Mouse (Mus musculus) lung, postnatal 10 days (tissue): ENCODE data around the gene Comtd1.
A peak's percentile ranks its signal among the peaks of the same experiment; 100 is the strongest.

Source experiments
- DNase-seq: peaks from one replicate; pipeline ENCODE4 v3.0.0; 2021

The Comtd1 gene

DNA sequence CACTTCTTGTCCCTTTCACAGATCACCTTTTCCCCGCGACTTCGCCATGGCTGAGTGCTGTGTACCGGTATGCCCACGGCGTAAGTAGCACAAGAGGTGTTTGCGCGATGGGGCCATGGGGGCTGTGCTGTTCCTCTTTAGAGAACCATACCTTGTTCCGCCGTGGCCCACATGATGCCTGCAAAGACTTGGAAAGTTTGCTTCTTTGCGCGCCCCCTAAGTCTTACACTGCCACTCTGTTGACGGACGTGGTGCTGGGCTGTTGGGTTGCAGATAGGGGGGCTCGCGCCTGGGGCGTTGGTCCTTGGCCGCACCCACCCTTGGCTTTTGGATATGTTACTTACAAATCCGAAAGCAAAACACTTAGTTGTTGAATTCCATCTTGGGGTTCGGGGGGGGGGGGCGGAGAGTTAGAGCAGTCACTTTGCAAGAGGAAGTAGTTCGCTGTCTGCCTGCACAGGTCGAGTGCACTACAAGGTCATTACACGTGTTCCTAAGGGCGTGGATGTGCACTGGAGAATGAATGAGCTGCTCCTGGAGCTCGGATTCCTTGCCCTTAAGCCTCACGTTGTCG is 16.9 kb downstream of the Comtd1 start:
- DNase-seq: no peak

DNA sequence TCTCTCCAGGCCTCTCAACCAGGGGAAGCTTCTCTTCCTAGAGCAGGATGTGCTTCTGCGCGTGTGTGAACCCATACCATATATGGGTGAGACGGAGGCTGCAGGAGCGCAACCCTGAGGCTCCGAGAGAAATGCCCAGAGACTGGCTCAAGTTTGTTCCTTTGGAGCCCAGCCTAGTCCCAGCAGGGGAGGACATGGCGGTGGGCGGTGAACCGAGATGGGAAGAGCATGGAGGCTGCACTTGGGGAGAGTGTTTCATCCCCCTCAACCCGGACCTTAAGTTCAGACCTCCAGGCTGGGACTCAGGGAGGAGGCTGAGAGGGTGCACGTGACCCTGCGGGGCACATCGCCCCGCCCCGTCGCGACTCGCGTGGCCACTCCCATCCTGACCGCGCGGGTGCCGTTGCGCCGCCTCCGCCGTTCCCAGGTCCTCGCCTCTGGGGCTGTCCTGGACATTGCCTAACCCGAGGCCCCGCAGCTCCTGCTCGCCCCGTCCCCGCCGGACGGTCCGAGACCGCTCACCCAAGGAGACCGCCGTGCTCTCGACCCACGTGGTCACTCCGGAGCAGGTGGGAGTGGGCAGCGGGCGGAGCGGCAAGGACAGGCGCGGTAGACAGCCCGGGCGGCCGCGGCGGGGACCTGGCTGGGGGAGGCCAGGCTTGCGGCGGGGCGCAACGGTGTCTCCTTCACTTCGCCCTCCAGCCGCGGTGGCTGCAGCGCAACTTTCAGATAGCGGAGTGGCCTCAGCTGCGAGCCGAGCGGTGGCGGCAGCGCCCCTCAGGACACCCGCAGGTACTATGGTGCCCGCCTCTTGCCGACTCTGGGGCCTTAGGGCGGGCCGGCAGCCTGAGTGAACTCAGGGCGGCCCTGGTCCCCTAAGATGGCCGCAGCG is 17.7 kb downstream of the Comtd1 start:
- DNase-seq: peak; percentile 98

DNA sequence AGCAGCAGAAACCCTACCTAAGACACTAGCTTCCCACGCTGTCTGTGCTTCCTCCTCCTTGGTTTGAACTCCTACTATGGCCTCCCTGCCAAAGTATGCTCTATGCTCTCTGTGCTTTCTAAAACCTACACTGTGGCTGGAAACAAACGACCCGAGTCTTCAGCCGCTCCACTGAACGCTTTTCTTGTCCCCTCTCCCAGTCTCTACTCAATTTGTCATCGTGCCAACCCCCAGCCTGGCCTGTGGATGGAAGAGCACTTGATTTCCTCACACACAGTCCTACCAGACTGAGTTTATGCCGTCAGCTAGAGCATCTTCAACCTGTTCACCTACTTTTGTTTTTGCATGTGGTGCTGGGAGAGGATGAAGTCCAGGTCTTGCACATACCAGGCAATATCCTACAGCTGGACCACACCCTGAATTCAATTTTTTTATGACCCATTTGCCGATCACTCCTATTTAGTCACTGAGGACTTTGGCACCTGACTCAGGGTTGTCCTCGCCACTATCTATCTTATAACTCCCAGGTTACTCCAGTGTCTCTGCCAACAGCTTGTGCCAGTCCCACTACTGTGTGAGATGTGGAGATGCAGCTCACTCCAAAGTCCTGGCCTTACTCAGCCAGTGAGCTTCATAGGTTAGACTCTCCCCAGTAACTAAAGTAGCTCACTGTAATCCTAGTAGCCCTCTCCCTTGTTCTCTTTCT is 22.8 kb downstream of the Comtd1 start:
- DNase-seq: peak; percentile 62

DNA sequence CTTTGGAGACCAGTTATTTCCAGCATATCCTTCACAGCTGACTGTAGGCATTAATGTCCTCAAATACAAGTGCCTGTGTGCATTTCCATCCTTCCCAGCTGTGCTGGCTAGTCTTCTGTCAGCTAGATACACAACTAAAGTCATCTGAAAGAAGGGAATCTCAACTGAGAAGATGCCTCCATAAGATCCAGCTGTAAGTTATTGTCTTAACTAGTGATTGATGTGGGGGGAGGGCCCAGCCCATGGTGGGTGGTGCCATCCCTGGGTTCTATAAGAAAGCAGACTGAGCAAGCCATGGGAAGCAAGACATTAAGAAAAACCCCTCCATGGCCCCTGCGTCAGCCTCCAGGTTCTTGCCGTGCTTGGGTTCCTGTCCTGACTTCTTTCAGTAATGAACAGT is 23.8 kb downstream of the Comtd1 start, which contains the start of gene Vdac2:
Gene Vdac2 (plus strand): TSS at position 301 of the 400 bp plus-strand sequence.
- no peak for DNase-seq

DNA sequence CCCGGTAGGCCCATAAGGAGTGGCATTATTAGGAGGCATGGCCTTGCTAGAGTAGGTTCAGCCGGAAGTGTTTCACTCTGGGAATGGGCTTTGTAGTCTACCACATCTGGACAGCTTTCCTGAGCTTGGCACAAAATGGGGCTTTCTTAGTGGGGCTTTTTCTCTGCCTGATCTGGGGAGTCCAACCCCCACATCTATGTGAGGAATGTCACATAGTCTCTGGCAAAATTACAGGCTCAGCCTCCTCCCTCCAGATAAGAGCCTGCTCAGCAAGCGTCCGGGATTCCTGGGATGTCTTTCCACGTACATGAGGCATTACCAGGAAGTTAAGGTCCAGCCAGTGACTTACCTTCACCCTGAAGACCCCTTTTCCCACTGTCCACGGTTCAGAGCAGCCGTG is 24.9 kb downstream of the Comtd1 start:
- DNase-seq: peak; percentile 39

DNA sequence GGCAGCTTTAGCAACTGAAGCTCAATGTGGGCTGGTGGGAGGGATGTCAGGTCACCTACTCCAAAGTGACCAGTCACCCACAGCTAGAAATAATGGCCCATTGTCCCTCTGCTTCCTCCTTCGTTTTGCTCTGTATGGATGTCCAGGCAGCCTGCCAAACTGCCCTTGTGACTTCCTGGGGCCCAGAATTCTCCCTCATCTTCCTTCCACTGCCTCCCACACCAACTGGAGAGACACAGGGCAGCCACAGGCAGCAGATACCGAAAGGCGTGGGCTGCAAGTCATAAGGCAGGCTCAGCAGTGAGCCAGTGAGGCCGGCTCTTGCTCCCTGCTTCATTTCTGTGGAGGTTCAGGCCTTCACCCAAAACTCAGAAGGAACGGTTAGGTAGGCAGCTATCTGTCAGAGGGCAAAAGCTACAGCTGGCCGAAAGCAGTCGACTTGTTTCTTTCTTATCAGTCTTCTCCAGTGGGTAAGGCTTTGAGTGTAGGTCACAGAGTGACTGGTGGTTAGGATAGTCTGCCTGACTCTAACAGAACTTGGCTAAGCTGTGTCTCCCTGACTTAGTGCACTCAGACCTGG is 25.9 kb downstream of the Comtd1 start:
- peak; percentile 92 for DNase-seq

DNA sequence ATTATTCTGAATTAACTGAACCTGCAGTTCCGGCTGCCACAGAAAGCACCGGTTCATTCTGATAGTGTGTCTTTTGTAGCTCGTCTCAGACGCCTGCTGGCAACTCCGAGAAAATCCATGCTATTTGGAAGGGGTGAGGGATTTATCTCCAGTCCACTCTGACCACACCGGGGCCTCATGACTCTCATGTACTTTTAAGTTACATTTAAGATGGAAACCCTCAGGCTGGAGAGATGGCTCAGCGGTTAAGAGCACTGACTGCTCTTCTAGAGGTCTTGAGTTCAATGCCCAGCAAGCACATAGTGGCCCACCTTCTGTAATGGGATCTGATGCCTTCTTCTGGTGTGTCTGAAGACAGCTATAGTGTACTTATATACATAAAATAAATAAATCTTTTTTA is 26.5 kb downstream of the Comtd1 start:
- no peak for DNase-seq

DNA sequence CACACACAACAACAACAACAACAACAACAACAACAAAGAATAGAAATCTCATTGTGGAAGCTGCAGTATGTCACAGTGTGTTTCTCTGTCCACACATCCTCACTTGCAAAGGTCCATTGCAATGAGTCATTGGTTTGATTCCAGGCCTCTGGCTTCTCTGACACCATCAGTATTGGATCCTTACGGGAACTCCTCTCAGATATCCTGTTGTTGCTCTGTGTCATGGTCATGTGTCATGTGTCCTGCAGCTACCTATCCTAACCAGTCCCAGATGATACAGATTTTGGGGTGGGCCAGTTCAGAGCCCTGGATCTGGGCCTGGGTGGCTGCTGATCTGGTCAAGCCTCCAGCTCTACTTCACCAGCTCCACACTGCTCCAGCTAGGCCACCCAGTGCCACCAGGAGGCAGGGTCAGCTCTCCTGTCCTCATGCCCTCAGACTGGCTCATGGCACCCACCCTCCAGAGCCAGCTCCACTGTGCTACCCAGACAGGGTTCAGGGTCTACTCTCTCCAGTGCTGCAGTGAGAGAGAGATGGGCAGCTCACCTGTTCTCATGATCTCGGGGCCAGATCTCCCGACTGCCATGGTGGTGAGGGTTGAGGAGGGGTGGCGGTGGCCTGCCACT is 27.8 kb downstream of the Comtd1 start:
- DNase-seq: no peak

DNA sequence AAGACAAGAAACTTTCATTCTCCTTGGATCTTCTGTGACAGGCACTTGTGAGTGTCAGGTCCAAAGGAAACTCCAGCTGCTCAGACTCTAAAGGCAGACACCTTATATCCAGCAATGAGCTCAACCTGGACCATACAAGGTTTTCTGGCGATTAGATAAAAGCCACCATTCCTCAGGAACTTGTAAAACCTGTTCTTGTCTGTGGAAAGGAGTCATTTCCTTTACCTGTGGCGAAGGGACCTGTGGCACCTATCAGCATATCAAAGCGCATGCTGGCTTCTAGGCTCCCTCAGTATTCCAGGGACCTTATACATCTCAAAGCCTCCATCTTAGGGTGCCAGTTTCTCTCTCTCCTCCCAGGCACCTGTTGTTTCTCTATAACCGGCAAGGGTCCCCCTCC is 31.3 kb downstream of the Comtd1 start:
- DNase-seq: no peak

DNA sequence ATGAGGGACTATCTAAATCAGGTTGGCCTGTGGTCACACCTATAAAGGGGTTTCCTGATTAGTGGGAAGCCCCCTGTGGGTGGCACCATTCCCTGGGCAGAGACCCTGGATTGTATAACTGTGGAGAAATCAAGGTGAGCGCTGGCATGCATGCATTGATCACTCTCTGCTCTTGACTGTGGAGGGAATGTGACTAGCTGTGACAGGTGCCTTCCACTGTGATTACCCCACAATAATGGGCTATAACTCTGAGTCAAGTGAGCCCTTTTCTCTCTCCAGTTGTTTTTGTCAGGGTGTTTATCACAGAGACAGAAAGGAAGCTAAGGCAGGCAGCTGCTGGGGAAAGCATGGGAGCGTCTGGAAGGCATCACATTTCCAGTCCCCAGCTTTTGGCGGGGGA is 32.5 kb downstream of the Comtd1 start:
- no peak for DNase-seq

DNA sequence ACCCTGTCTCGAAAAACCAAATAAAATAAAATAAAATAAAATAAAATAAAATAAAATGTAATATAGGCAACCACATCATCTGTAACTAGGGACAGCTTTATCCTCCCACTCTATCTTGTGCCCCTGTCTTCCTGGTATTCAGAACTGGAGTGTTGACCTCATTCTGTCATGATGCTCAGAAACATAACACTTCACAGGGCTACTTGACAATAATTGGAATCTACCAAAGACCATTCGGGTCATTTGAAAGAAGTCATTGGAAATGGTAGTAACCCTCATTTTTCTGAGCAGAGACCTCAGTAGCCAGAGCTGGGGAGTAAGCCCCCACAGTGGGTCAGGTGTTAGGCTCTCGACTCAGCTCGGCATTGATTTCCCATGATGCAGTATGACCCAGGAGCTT is 34.2 kb downstream of the Comtd1 start:
- DNase-seq: no peak

DNA sequence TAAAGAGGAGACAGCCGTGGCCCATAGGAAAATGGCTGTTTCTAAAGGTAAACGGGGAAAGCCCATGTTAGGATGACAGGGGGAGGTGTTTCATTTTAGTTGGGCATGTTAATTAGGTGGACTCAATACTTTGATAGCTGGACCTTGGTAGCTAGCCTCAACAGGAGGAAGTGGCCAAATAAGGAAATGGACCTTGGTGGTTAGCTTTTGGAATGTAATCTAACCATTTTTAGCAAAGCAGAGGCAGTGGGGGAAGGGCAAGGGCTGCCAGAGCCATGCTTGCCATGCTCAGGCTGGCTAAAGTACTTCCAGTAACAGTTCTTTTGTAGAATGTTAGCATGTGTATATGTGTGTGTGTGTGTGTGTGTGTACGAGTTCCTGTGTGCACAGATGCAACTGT is 34.9 kb downstream of the Comtd1 start:
- DNase-seq: no peak

DNA sequence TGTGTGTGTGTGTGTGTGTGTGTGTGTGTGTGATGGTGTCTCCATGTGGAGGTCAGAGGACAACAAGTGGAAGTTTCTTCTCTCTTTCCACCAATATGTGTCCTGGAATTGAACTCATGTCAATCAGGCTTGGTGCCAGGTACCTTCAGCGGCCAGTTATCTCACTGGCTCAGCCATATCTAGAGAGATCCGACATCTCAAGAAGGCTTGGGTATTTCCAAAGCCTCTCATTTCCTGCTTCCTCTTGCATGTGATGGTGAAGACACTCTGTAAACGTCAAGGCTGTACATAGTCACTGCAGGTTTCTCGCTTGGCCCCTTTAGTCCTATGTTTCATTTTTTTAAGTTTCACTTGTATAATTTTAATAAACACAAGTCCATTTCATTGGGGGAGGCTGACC is 35.6 kb downstream of the Comtd1 start:
- no peak for DNase-seq

DNA sequence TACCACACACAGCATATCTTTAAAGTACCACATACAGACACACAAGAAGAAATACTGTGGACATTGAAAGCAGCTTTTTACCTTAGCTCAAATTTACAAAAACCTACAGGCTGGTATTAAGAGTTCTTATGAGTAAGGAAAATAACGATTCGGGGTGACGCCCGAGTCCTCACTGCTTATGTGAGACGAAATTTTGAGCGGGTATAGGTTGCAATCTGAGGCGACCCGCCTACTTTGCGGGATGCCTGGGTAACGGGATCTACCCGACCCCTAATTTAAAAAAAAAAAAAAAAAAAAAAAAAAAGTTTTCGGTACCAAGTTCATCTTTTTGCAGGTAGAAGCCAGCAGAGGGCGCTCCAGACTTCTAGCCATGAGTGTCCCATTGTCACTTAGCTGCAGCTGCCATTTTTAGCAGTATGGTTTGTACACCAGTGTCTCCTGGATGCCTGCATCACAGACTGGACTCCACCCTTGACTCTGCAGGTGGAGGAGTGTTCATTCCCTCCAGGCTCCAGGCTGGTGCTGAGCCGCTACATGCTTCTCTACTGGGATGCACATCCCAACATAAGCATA is 36.1 kb downstream of the Comtd1 start:
- DNase-seq: peak; percentile 78

DNA sequence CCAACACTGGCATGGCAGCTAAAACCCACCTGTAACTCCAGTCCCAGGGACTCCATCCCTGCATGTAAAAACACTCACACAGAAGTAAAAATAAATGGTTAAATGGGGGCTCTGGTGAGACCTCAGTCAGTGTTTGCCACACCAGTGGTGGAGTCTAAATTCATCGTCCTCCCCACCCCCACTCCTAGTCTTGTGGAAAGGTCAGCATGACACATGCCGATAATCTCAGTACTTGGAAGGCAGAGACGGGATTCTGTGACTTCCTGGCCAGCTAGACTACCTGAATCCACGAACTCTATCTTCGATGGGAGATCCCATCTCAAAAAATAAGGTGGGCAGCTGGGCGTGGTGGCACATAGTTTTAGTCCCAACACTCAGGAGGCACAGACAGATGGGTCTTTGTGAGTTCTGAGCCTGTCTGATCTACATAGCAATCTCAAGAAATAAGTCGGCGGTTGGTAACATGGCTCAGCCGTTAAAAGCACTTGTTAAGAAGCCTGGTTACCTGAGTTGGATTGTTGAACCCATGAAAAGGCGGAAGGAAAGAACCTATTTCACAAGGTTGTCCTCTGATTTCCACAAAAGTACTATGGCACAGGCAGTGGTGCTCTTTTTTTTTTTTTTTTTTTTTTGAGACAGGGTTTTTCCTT is 36.9 kb downstream of the Comtd1 start:
- DNase-seq: no peak

DNA sequence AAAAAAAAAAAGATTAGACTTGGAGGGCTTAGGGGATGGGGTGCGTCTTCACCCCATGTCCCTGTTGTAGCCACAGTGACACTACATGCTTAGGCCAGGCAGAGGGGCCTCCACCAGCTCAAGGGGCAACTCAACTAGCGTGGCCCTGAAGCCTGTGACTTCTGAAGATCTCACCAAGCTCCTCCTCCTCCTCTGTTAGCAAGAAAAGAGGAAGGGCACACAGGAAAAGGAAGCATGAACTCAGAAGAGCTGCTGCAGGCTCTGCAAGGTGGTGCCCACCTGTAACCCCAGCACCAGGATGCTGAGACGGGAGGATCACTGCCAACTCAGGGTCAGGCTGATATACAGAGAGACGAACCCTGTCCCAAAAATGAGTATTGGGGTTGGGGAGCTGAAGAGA is 37.5 kb downstream of the Comtd1 start:
- DNase-seq: no peak

DNA sequence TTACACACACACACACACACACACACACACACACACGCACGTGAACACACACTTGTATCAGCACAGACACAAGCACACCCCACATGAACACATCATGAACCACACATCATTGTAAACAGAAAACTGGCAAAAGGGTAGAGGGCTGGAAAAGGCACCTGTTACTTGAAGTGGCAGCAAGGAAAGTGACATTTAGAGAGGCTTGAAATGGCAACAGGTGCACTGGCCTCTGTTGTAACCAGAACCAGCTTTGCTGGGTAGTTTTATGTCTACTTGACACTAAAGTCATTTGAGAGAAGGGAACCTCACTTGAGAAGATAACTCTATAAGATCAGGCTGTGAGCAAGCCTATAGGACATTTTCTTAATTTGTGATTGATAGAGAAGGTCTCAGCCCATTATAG is 39.4 kb downstream of the Comtd1 start:
- DNase-seq: no peak

DNA sequence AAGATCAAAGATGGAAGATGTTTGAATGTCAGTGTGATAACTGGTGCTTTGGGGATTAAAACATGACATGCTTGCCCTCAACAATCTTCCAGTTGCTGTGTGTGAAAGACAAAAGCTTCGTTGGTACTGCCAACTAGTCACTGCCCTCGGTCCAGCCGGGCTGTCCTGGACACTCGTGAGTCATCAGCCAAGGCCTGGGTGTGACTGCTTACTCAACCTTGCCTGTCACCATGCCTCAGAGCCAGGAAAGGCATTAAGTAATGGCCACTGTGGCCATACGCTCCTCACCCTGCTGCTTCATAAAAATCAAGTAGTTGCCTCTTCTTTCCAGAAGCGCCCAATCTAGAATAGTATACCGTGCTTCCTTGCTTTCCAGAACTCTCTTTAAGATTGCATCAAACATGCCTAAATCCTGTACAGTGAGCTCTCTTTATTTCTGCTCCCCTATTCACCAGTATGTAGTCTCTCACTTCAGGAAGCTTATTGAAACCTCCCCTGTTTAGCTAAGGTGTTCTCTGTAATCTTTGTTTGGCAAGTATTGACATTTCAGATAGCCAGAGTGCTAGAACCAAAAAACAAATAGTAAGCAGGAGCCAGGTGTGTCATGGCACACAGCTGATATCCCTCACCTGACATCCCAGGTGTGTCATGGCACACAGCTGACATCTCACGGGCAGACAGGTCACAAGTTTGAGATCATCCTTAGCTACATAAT is 40.4 kb downstream of the Comtd1 start:
- no peak for DNase-seq

DNA sequence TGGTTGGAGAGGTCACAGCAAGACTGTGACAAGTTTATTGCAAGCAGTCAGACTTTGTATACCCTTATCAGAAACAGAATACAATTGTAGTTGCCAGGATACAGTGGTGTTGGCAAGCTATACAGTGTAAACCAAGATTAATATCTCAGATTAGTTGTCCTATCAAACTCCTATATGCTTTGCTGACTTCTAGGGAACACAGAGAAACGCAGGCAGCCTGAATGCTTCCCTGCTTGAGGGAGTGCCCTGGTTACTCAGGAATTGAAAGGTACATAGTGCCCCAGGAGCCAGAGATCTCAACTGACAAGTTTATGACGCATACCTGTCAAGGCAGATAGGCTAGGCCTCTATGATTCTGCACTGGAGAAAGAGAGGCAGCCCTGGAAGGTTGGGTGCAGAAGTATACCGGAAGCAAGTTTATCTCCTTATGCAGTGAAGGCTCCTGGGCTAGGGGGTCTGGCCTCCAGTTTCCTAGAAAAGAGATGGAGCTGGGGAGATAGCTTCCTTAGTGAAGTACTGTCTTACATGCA is 42.1 kb downstream of the Comtd1 start:
- DNase-seq: no peak

DNA sequence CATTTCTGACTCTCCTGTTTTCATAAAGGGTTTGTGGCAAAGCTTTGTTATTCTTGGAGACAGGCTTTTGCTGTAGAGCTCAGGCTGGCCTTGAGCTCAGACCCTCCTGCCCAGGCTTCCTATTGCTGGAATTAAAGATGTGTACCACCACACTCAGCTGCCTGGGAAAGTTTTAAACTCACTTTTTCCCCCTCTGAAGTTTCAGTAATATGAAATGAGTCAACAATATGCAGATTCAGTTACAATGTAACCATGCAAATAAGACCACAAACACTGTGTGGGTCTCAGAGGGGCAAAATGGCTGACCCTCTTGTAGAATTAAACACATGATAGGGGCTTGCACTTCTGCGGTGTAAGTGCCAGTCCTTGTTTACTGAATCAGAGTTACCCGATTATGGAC is 42.6 kb downstream of the Comtd1 start:
- DNase-seq: no peak

DNA sequence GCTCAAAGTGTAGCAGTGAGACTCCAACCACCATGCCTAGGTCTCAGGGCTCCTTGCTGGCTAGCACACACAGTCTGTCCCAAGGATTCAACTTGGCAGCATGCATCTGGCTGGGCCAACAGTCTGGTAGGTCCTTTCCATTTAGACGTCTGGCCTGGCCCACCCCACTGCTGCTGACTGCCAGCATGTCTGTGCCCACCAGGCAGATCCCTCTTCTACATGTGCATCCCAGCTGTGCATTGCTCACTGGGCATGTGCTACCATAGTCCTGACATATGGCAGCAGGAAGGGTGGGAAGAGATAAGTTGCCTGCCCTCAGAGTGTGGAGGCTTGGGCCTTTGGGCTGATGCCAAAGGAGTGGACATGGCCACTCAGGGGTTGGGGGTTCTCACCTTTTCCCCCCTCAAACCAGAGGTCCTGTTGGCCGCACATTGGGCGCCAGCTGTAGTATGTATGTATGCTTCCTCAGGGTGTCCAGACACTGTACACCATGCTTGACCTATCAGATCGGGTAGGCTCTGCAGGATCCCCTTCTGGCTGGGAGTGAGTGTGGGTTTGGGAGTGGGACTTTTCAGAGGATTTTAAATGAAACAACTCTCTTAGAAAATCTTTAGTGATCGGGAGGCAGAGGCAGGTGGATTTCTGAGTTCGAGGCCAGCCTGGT is 46.1 kb downstream of the Comtd1 start:
- DNase-seq: no peak
